In genomic region chr6:39527811-39528210, GRCm38 (mm10) we compare ENCODE assay signal across 10 mouse cellular contexts. TPM values are rescaled to one million over a fixed set of nuclear protein-coding genes. Genes with fewer than 3 reads are reported as not detected.
DNase-seq lines count a peak whose midpoint lies in the region; ATAC-seq lines count a peak whose summit lies in the region.
"Had no signal": no experiment of that assay in that cellular context is flagged by ENCODE, and none has a peak within 500 bp of the region (broad histone marks: within the 10 kb centered on the region; RNA-seq: fewer than 3 reads in every experiment).

No protein-coding gene starts in this region.

- no peaks in the 10 kb centered on the region for H3K27me3 ChIP-seq in heart, embryonic 10.5 days (ENCODE audit: insufficient read depth, poor library complexity, severe bottlenecking)
- no peaks in the 10 kb centered on the region for H3K27me3 ChIP-seq in heart, embryonic 11.5 days (ENCODE audit: control insufficient read depth, insufficient read depth, low read length)
- H3K27me3 ChIP-seq in neural tube, embryonic 11.5 days (ENCODE audit: control insufficient read depth, insufficient read depth, low read length) = no peaks in the 10 kb centered on the region
- no peaks in the 10 kb centered on the region for H3K27me3 ChIP-seq in splenic B cell, adult 2 months (ENCODE audit: control insufficient read depth, insufficient read depth, low read length, poor library complexity, severe bottlenecking)
- no peaks in the 10 kb centered on the region for H3K27me3 ChIP-seq in kidney, embryonic 16.5 days (ENCODE audit: insufficient read depth, low read length)
- H3K27me3 ChIP-seq: embryonic facial prominence, embryonic 12.5 days had no signal

- no peak overlapping the region for H3K9ac ChIP-seq in heart, embryonic 11.5 days (ENCODE audit: low read depth, low read length)
- no peak overlapping the region for H3K9ac ChIP-seq in neural tube, embryonic 11.5 days (ENCODE audit: low read length)
- no peak overlapping the region for H3K9ac ChIP-seq in kidney, embryonic 16.5 days (replicated peaks; ENCODE audit: low read length)
- H3K9ac ChIP-seq: embryonic facial prominence, embryonic 12.5 days had no signal

- DNase-seq in heart, embryonic 10.5 days (ENCODE audit: low spot score) = no peak
- no peak for DNase-seq in neural tube, embryonic 11.5 days (ENCODE audit: low spot score)
- DNase-seq in neural tube, embryonic 10.5 days (ENCODE audit: extremely low spot score, low spot score) = no peak
- peak; percentile 40 for DNase-seq in splenic B cell, adult 2 months (ENCODE audit: low read depth, low spot score)
- no peak for DNase-seq in left cerebral cortex, postnatal 10 days (ENCODE audit: extremely low spot score in 1 of 2, low spot score in 2 of 2)
- DNase-seq: gastrocnemius, postnatal 36 days had no signal

- WGBS in heart, embryonic 10.5 days = 71% methylated on average over 4 of the region's 4 CpGs
- WGBS in heart, embryonic 11.5 days (ENCODE audit: insufficient replicate concordance) = 69% methylated on average over 4 of the region's 4 CpGs
- WGBS in neural tube, embryonic 11.5 days = 53% methylated on average over 4 of the region's 4 CpGs
- WGBS in kidney, embryonic 16.5 days = 55% methylated on average over 4 of the region's 4 CpGs

- H3K4me3 ChIP-seq in heart, embryonic 10.5 days = no peak overlapping the region
- H3K4me3 ChIP-seq in heart, embryonic 11.5 days (ENCODE audit: low read depth, low read length) = no peak overlapping the region
- H3K4me3 ChIP-seq in neural tube, embryonic 11.5 days (ENCODE audit: low read depth, low read length) = no peak overlapping the region
- no peak overlapping the region for H3K4me3 ChIP-seq in kidney, embryonic 16.5 days (ENCODE audit: low read length)
- H3K4me3 ChIP-seq: embryonic facial prominence, embryonic 12.5 days had no signal

- ATAC-seq in heart, embryonic 11.5 days (replicated peaks; ENCODE audit: insufficient number of reproducible peaks, low FRiP score, low TSS enrichment) = no peak
- ATAC-seq in neural tube, embryonic 11.5 days (ENCODE audit: insufficient read depth, low FRiP score, low TSS enrichment) = no peak
- ATAC-seq in megakaryocyte, adult 5-6 weeks (ENCODE audit: poor library complexity, severe bottlenecking) = peak; percentile 37
- ATAC-seq in kidney, embryonic 16.5 days (ENCODE audit: low FRiP score, low TSS enrichment) = no peak

- H3K27ac ChIP-seq in heart, embryonic 10.5 days = 0 out of 2 replicates have a peak overlapping the region, but pooled peaks have one; percentile 44
- H3K27ac ChIP-seq in heart, embryonic 11.5 days (ENCODE audit: low read depth, low read length) = no peak overlapping the region
- peak overlapping the region; percentile 56; the same call in 1 of the 2 replicates for H3K27ac ChIP-seq in neural tube, embryonic 11.5 days (ENCODE audit: low read depth, low read length)
- no peak overlapping the region for H3K27ac ChIP-seq in kidney, embryonic 16.5 days (ENCODE audit: low read length)

- no peak overlapping the region for H3K4me2 ChIP-seq in heart, embryonic 11.5 days
- H3K4me2 ChIP-seq in neural tube, embryonic 11.5 days (ENCODE audit: low read depth) = no peak overlapping the region
- no peak overlapping the region for H3K4me2 ChIP-seq in kidney, embryonic 16.5 days (replicated peaks; ENCODE audit: low read depth, low read length)

- H3K36me3 ChIP-seq in heart, embryonic 10.5 days = peaks cover 21% of the 10 kb centered on the region
- H3K36me3 ChIP-seq in heart, embryonic 11.5 days (ENCODE audit: control insufficient read depth, insufficient read depth, low read length) = no peaks in the 10 kb centered on the region
- peaks cover 5% of the 10 kb centered on the region for H3K36me3 ChIP-seq in neural tube, embryonic 11.5 days (ENCODE audit: control insufficient read depth, insufficient read depth, low read length)
- H3K36me3 ChIP-seq in splenic B cell, adult 2 months (ENCODE audit: control insufficient read depth, insufficient read depth, low read length, poor library complexity, severe bottlenecking) = no peaks in the 10 kb centered on the region
- peaks cover 12% of the 10 kb centered on the region for H3K36me3 ChIP-seq in kidney, embryonic 16.5 days (ENCODE audit: insufficient read depth, low read length)

- intact Hi-C loops in left cerebral cortex, postnatal 10 days (cut with DNase I) = no loop called here

- H3K9me3 ChIP-seq in heart, embryonic 10.5 days = no peaks in the 10 kb centered on the region
- no peaks in the 10 kb centered on the region for H3K9me3 ChIP-seq in heart, embryonic 11.5 days (replicated peaks; ENCODE audit: control insufficient read depth, low read length)
- no peaks in the 10 kb centered on the region for H3K9me3 ChIP-seq in neural tube, embryonic 11.5 days (ENCODE audit: control insufficient read depth, low read length)
- no peaks in the 10 kb centered on the region for H3K9me3 ChIP-seq in kidney, embryonic 16.5 days (ENCODE audit: low read length)
- H3K9me3 ChIP-seq: embryonic facial prominence, embryonic 12.5 days had no signal

- peaks cover 25% of the 10 kb centered on the region for H3K4me1 ChIP-seq in heart, embryonic 10.5 days
- peaks cover 16% of the 10 kb centered on the region for H3K4me1 ChIP-seq in heart, embryonic 11.5 days (ENCODE audit: control insufficient read depth, insufficient read depth, low read length)
- peaks cover 15% of the 10 kb centered on the region for H3K4me1 ChIP-seq in neural tube, embryonic 11.5 days (ENCODE audit: control insufficient read depth, insufficient read depth, low read length)
- peaks cover 16% of the 10 kb centered on the region for H3K4me1 ChIP-seq in kidney, embryonic 16.5 days (ENCODE audit: insufficient read depth, low read length)

RNA-seq across cellular contexts. Expression of gene Dennd2a, which starts 29.9 kb away (rescaled TPM):
- polyA plus RNA-seq in heart, embryonic 10.5 days (2016; fragmentation: Nextera tagmentation; extraction: Ambion mirVana) = 22.8 and 29.6 TPM in 2 replicates
- 21.5 and 24.8 TPM in 2 replicates for polyA plus RNA-seq in heart, embryonic 11.5 days (2014; fragmentation: Nextera tagmentation; extraction: Ambion mirVana)
- polyA plus RNA-seq in neural tube, embryonic 11.5 days (2014; fragmentation: Nextera tagmentation; extraction: Ambion mirVana) = 43.6 and 43.7 TPM in 2 replicates
- 4.6 and 5.0 TPM in 2 replicates for total RNA-seq in megakaryocyte, adult 5-6 weeks (2015)
- 2.5 and 3.1 TPM in 2 replicates for total RNA-seq in megakaryocyte, adult 5-6 weeks (2017)
- 10 to 100 TPM; 19.8 to 21.8 TPM for total RNA-seq in left cerebral cortex, postnatal 10 days (2021)
- 20.6 and 20.9 TPM in 2 replicates for polyA plus RNA-seq in kidney, embryonic 16.5 days (2015; fragmentation: Nextera tagmentation; extraction: Ambion mirVana)

RNA-seq across cellular contexts. Expression of gene Adck2, which starts 45.9 kb away (rescaled TPM):
- 16.5 and 16.8 TPM in 2 replicates for polyA plus RNA-seq in heart, embryonic 10.5 days (2016; fragmentation: Nextera tagmentation; extraction: Ambion mirVana)
- 14.9 and 18.6 TPM in 2 replicates for polyA plus RNA-seq in heart, embryonic 11.5 days (2014; fragmentation: Nextera tagmentation; extraction: Ambion mirVana)
- 28.9 and 32.3 TPM in 2 replicates for polyA plus RNA-seq in neural tube, embryonic 11.5 days (2014; fragmentation: Nextera tagmentation; extraction: Ambion mirVana)
- 4.4 and 7.1 TPM in 2 replicates for total RNA-seq in megakaryocyte, adult 5-6 weeks (2015)
- total RNA-seq in megakaryocyte, adult 5-6 weeks (2017) = 5.9 and 12.6 TPM in 2 replicates
- 10 to 100 TPM; 24.2 to 29.8 TPM for total RNA-seq in left cerebral cortex, postnatal 10 days (2021)
- polyA plus RNA-seq in kidney, embryonic 16.5 days (2015; fragmentation: Nextera tagmentation; extraction: Ambion mirVana) = 31.7 and 32.8 TPM in 2 replicates

RNA-seq across cellular contexts. Expression of gene Gm42420, which starts 57.7 kb away (rescaled TPM):
- 1.5 TPM in 1 of 2 replicates, not detected in the other for polyA plus RNA-seq in heart, embryonic 10.5 days (2016; fragmentation: Nextera tagmentation; extraction: Ambion mirVana)
- polyA plus RNA-seq in heart, embryonic 11.5 days (2014; fragmentation: Nextera tagmentation; extraction: Ambion mirVana) = 1.4 and 1.9 TPM in 2 replicates
- polyA plus RNA-seq in neural tube, embryonic 11.5 days (2014; fragmentation: Nextera tagmentation; extraction: Ambion mirVana) = 0.93 and 2.1 TPM in 2 replicates
- 6.0 and 7.2 TPM in 2 replicates for total RNA-seq in megakaryocyte, adult 5-6 weeks (2015)
- total RNA-seq in megakaryocyte, adult 5-6 weeks (2017) = 5.7 TPM in 1 of 2 replicates, not detected in the other
- total RNA-seq in left cerebral cortex, postnatal 10 days (2021) = not detected
- polyA plus RNA-seq in kidney, embryonic 16.5 days (2015; fragmentation: Nextera tagmentation; extraction: Ambion mirVana) = 3.8 TPM in 1 of 2 replicates, not detected in the other
- polyA plus RNA-seq: embryonic facial prominence, embryonic 12.5 days had no signal

Comparison
In these comparisons a context has a peak if more than half of its experiments do, and no peak if none do; other contexts are left out.
1. H3K27ac ChIP-seq: peak in heart, embryonic 10.5 days (single experiment) and neural tube, embryonic 11.5 days (single experiment); none in heart, embryonic 11.5 days (single experiment) and kidney, embryonic 16.5 days (single experiment).